Mouse (Mus musculus) frontal cortex, postnatal 14 days (tissue): ENCODE data around the gene Gm13277.
"Not testable (repeated sequence)": the region's sequence is repeated elsewhere in the genome, so short reads cannot be mapped to it uniquely, and the experiment has no call there.

ENCODE experiments used
- DNase-seq, 2 experiments: peaks; one replicate each; pipeline ENCODE4 v3.0.0; 2022; ENCODE audit warnings: low spot score in 2 of 2

The Gm13277 gene

GRCm38 (mm10) chr4:88788402-88788801, at the start of gene Gm13277:
Gene Gm13277, plus strand, starts transcription at chr4:88788632.
- DNase-seq: peak; percentile 27 to 63

- no peak for DNase-seq
Measured at GRCm38 (mm10) chr4:88739036-88739435, 49.4 kb upstream of the Gm13277 start.

GRCm38 (mm10) chr4:88741426-88741825, 47.0 kb upstream of the Gm13277 start:
- DNase-seq: no peak

- no peak for DNase-seq
Measured at GRCm38 (mm10) chr4:88742771-88743371, 45.6 kb upstream of the Gm13277 start.

- DNase-seq: no peak
Measured at GRCm38 (mm10) chr4:88744207-88744606, 44.2 kb upstream of the Gm13277 start.

GRCm38 (mm10) chr4:88749926-88750325, 38.5 kb upstream of the Gm13277 start:
- DNase-seq: no peak

- DNase-seq: peak; percentile 72 to 82
Measured at GRCm38 (mm10) chr4:88754818-88755340, 33.6 kb upstream of the Gm13277 start, which contains the start of gene Gm13271. Gene Gm13271, plus strand, starts transcription at chr4:88754868.

- DNase-seq: peak in 1 of 2 experiments; percentile 6
Measured at GRCm38 (mm10) chr4:88756581-88757513, 31.6 kb upstream of the Gm13277 start.

- peak; percentile 91 to 95 for DNase-seq
Measured at GRCm38 (mm10) chr4:88757628-88758031, 30.8 kb upstream of the Gm13277 start.

- not testable (repeated sequence) for DNase-seq
Measured at GRCm38 (mm10) chr4:88758751-88759150, 29.7 kb upstream of the Gm13277 start.

- peak; percentile 19 to 31 for DNase-seq
Measured at GRCm38 (mm10) chr4:88759610-88760268, 28.7 kb upstream of the Gm13277 start, which contains the start of gene Gm13283. Gene Gm13283, plus strand, starts transcription at chr4:88760119.

- DNase-seq: peak; percentile 32 to 47
Measured at GRCm38 (mm10) chr4:88760431-88760830, 28.0 kb upstream of the Gm13277 start.

GRCm38 (mm10) chr4:88761776-88762175, 26.7 kb upstream of the Gm13277 start:
- peak; percentile 76 to 78 for DNase-seq

- peak in 1 of 2 experiments; percentile 13 for DNase-seq
Measured at GRCm38 (mm10) chr4:88762341-88762740, 26.1 kb upstream of the Gm13277 start.

- peak; percentile 14 to 16 for DNase-seq
Measured at GRCm38 (mm10) chr4:88763384-88764018, 24.9 kb upstream of the Gm13277 start.

GRCm38 (mm10) chr4:88773534-88773933, 14.9 kb upstream of the Gm13277 start, which contains the start of gene Gm13290:
Gene Gm13290, plus strand, starts transcription at chr4:88773834.
- not testable (repeated sequence) for DNase-seq

- DNase-seq: not testable (repeated sequence)
Measured at GRCm38 (mm10) chr4:88776622-88777021, 11.8 kb upstream of the Gm13277 start, which contains the start of gene Gm13289. Gene Gm13289, plus strand, starts transcription at chr4:88776922.

- DNase-seq: not testable (repeated sequence)
Measured at GRCm38 (mm10) chr4:88779550-88779949, 8.9 kb upstream of the Gm13277 start, which contains the start of gene Gm13272. Gene Gm13272, plus strand, starts transcription at chr4:88779850.

GRCm38 (mm10) chr4:88780320-88780719, 8.1 kb upstream of the Gm13277 start:
- DNase-seq: not testable (repeated sequence)

- DNase-seq: not testable (repeated sequence)
Measured at GRCm38 (mm10) chr4:88781831-88782230, 6.6 kb upstream of the Gm13277 start, which contains the start of gene Ifnz. Gene Ifnz, plus strand, starts transcription at chr4:88782131.

GRCm38 (mm10) chr4:88782335-88782734, 6.1 kb upstream of the Gm13277 start:
- not testable (repeated sequence) for DNase-seq
